Comparison of ENCODE assay signal across 8 mouse cellular contexts in the genomic region with DNA sequence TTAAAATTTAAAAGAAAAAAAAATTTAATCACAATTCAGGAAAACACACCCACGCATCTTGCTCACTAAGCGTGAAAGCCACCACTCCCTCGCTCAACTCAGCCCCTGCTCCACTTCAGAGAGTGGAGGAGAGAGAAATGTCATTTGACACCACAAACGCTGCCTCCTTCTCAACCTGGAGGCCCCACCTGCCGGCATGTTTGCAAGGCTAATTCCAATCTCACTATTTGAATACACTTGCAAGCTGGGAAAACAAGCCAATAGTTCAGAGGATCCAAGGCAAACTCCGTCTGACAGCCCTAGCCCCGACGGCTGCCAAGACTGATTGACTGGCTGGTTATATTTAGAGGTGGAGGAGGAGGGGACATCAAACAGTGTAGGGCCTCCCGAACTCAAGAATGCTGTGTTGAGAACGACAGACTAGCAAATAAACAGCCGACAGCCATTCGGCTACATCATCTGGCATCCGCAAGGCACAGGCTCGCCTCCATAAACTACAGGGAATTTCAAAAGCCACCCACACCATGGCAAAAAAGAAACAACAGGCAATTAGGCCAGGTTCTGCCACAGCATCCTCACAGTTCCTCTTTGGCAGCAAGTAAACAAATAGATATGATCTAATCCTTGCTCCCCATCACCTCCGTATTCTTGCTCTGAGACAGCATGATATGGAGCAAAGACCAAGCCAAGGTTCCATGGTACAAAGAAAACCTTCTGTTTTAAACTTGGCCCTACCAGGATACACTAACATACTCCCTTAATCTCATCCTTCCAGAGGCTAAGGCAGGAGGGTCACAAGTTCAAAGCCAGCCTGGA.
A peak's percentile ranks its signal among the peaks of the same experiment; 100 is the strongest.
DNase-seq lines count a peak whose midpoint lies in the region; ATAC-seq and TF ChIP-seq lines count a peak whose summit lies in the region.

No protein-coding gene starts in this region.

- DNase-seq in ES-E14 (ENCODE audit: low read depth, low spot score), result peak; percentile 65
- peak; percentile 40 to 55 for DNase-seq in cerebellum, adult 18-20 months
- peak; percentile 18 to 35 for DNase-seq in layer of hippocampus, postnatal 25 days (ENCODE audit: extremely low spot score in 1 of 2, low spot score in 1 of 2)
- peak; percentile 82 for DNase-seq in lung, postnatal 36 days
- DNase-seq in telencephalon, adult 2 months (ENCODE audit: low read depth, low spot score), result peak; percentile 62

- H3K27me3 ChIP-seq in hindbrain, embryonic 12.5 days, result no peaks in the 10 kb centered on the region

- WGBS in hindbrain, embryonic 12.5 days, result 17% methylated on average over 15 of the region's 15 CpGs

- peaks cover 2% of the 10 kb centered on the region; the same call in 1 of the 2 replicates for H3K36me3 ChIP-seq in ES-E14 (ENCODE audit: control insufficient read depth, insufficient read depth, low read length, poor library complexity, severe bottlenecking)
- H3K36me3 ChIP-seq in hindbrain, embryonic 12.5 days, result no peaks in the 10 kb centered on the region

- no peak overlapping the region for H3K4me3 ChIP-seq in ES-E14 (ENCODE audit: insufficient read depth in 1 of 2, low read depth in 1 of 2, low read length in 2 of 2, poor library complexity in 1 of 2, severe bottlenecking in 1 of 2)
- no peak overlapping the region for H3K4me3 ChIP-seq in hindbrain, embryonic 12.5 days

- H3K9me3 ChIP-seq in ES-E14 (ENCODE audit: control insufficient read depth, insufficient read depth, low read depth, low read length), result no peaks in the 10 kb centered on the region
- H3K9me3 ChIP-seq in hindbrain, embryonic 12.5 days (replicated peaks), result no peaks in the 10 kb centered on the region

- no peak overlapping the region for H3K4me2 ChIP-seq in hindbrain, embryonic 12.5 days (replicated peaks)

- peaks cover 26 to 38% of the 10 kb centered on the region in 2 experiments for H3K4me1 ChIP-seq in ES-E14 (ENCODE audit: control insufficient read depth in 2 of 2, insufficient read depth in 2 of 2, low read length in 2 of 2, poor library complexity in 1 of 2)
- peaks cover 66% of the 10 kb centered on the region for H3K4me1 ChIP-seq in hindbrain, embryonic 12.5 days

- H3K9ac ChIP-seq in ES-E14 (ENCODE audit: insufficient read depth, low read depth, low read length, poor library complexity, severe bottlenecking), result no peak overlapping the region; the same call in 1 of the 2 replicates
- no peak overlapping the region for H3K9ac ChIP-seq in hindbrain, embryonic 12.5 days

- H3K27ac ChIP-seq in ES-E14 (ENCODE audit: insufficient read depth, low read depth, low read length, poor library complexity, severe bottlenecking), result peak overlapping the region; percentile 89
- peak overlapping the region; percentile 62 for H3K27ac ChIP-seq in hindbrain, embryonic 12.5 days

- ATAC-seq in frontal cortex, adult (ENCODE audit: low TSS enrichment), result peak; percentile 74
- ATAC-seq in hindbrain, embryonic 12.5 days (ENCODE audit: low FRiP score), result no peak
- no peak for ATAC-seq in megakaryocyte-erythroid progenitor cell, adult 5-6 weeks (replicated peaks; ENCODE audit: low FRiP score, low TSS enrichment, poor library complexity, severe bottlenecking)

- in situ Hi-C loops in ES-E14 (cut with MboI; ENCODE audit: low sequenced_read_pairs in 2 of 2, unreplicated experiment in 2 of 2), result no loop called here

TF ChIP-seq in ES-E14, 5 proteins besides CTCF, POLR2A, EP300 and RAD21:
- no peak for TF ChIP-seq ZNF384 (IDR thresholded peaks at IDR 0.05; ENCODE audit: low read depth, low read length)
- no peak for TF ChIP-seq CHD2 (IDR thresholded peaks at IDR 0.05; ENCODE audit: low read depth, low read length)
- TF ChIP-seq HCFC1 (IDR thresholded peaks at IDR 0.05; ENCODE audit: borderline replicate concordance, insufficient read depth, low read length), result no peak
- no peak for TF ChIP-seq ZC3H11A (IDR thresholded peaks at IDR 0.05; ENCODE audit: borderline replicate concordance, low read depth, low read length)
- no peak for TF ChIP-seq MAFK (IDR thresholded peaks at IDR 0.05; ENCODE audit: insufficient read depth, low read depth, low read length)

Comparison
In these comparisons a context has a peak if more than half of its experiments do, and no peak if none do; other contexts are left out.
1. DNase-seq: peak in every context shown above with its lines; median percentile 82 in lung, postnatal 36 days; 65 in ES-E14; 62 in telencephalon, adult 2 months; 48 in cerebellum, adult 18-20 months; 26 in layer of hippocampus, postnatal 25 days.